ENCODE assay signal across 13 mouse cellular contexts in genomic region chr5:119386821-119387220, GRCm38 (mm10).
"Had no signal": no experiment of that assay in that cellular context is flagged by ENCODE, and none has a peak within 500 bp of the region (broad histone marks: within the 10 kb centered on the region; RNA-seq: fewer than 3 reads in every experiment).

No protein-coding gene starts in this region.

- DNase-seq: kidney, adult 18-20 months; kidney, adult 9 months; kidney, postnatal 14 days; layer of hippocampus, postnatal 36 days; left cerebral cortex, postnatal 4 days; liver; lung, adult 18-20 months; lung, postnatal 14 days; lung, postnatal 4 days; right cerebral cortex, adult 18-20 months; right cerebral cortex, postnatal 14 days; right cerebral cortex, postnatal 4 days; thymus, postnatal 36 days had no signal
